In the genomic region with DNA sequence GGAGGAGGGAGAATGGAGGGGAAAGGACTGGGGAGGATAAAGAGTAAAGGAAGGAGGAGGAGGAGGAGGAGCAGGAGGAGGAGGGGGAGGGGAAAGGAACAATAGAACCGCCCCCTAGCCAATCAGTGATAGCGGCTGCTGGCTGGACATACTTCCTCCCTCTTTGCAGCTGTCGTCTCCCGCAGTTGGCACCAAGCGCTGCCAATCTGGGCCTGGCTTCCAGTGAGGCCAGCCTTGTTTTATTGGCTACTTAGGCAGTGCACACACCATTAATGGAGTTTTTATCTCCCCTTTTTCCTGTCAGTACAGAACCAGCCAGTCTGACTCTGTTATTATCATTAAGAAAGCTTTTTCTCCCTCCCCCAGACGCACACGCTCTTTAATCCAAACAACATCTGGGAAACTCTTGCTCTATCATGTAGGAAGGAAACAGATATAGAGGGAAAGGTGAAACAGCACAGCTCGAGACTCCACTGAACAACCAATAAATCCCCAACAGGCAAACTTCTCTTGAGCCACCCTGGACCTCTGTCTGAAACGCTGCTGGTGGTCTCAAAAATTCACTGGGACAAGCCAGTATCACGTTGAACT, we compare ENCODE assay signal across 7 mouse cellular contexts. TPM values are rescaled to one million over a fixed set of nuclear protein-coding genes. Genes with fewer than 3 reads are reported as not detected.
DNase-seq lines count a peak whose midpoint lies in the region; ATAC-seq and TF ChIP-seq lines count a peak whose summit lies in the region.

No protein-coding gene starts in this region.

- ATAC-seq in embryonic facial prominence, embryonic 13.5 days (ENCODE audit: insufficient number of reproducible peaks, insufficient read depth, low FRiP score, low TSS enrichment, low read depth): peak; percentile 64; the same call in 1 of the 2 replicates
- peak; percentile 41 for ATAC-seq in megakaryocyte, adult 5-6 weeks (ENCODE audit: poor library complexity, severe bottlenecking)

- peak; percentile 76 for TF ChIP-seq EP300 in heart, adult 2 months (IDR thresholded peaks at IDR 0.05; ENCODE audit: insufficient read depth, low read depth, low read length)

- peak overlapping the region; percentile 63 for H3K27ac ChIP-seq in embryonic facial prominence, embryonic 13.5 days
- H3K27ac ChIP-seq in heart, adult 2 months: peak overlapping the region; percentile 68

- peaks cover 71% of the 10 kb centered on the region for H3K4me1 ChIP-seq in embryonic facial prominence, embryonic 13.5 days
- H3K4me1 ChIP-seq in heart, adult 2 months (ENCODE audit: control insufficient read depth, insufficient read depth, low read length): peaks cover 48% of the 10 kb centered on the region

- no peak for TF ChIP-seq POLR2A in brain, embryonic 14.5 days (IDR thresholded peaks at IDR 0.05; ENCODE audit: borderline replicate concordance, extremely low read depth, insufficient read depth, insufficient read length, poor library complexity, severe bottlenecking)
- 0 out of 2 replicates have a peak, but pooled peaks have one; percentile 37 for TF ChIP-seq POLR2A in heart, adult 2 months (IDR thresholded peaks at IDR 0.05; ENCODE audit: insufficient read depth, low read depth, low read length)

- DNase-seq in brain, embryonic 14.5 days (ENCODE audit: low read depth): peak; percentile 97
- DNase-seq in heart, adult 2 months: peak; percentile 81 to 88
- DNase-seq in kidney, adult 11 months: peak; percentile 71
- DNase-seq in left cerebral cortex, postnatal 14 days (ENCODE audit: low spot score in 2 of 2): peak; percentile 72 to 73
- DNase-seq in right cerebral cortex, postnatal 14 days: peak; percentile 66

- no peak for TF ChIP-seq CTCF in brain, embryonic 14.5 days (IDR thresholded peaks at IDR 0.05; ENCODE audit: borderline replicate concordance, extremely low read depth, insufficient read depth, insufficient read length)
- TF ChIP-seq CTCF in heart, adult 2 months (IDR thresholded peaks at IDR 0.05): no peak

- H3K9me3 ChIP-seq in embryonic facial prominence, embryonic 13.5 days: no peaks in the 10 kb centered on the region

- peak overlapping the region; percentile 39 for H3K4me2 ChIP-seq in embryonic facial prominence, embryonic 13.5 days

- no peak overlapping the region for H3K4me3 ChIP-seq in embryonic facial prominence, embryonic 13.5 days
- H3K4me3 ChIP-seq in heart, adult 2 months: 0 out of 2 replicates have a peak overlapping the region, but pooled peaks have one; percentile 1

- H3K9ac ChIP-seq in embryonic facial prominence, embryonic 13.5 days: no peak overlapping the region
- no peak overlapping the region for H3K9ac ChIP-seq in heart, adult 2 months (ENCODE audit: low read depth, low read length)

- H3K36me3 ChIP-seq in embryonic facial prominence, embryonic 13.5 days: peaks cover 10% of the 10 kb centered on the region; the same call in 1 of the 2 replicates
- peaks cover 15% of the 10 kb centered on the region for H3K36me3 ChIP-seq in heart, adult 2 months (ENCODE audit: control insufficient read depth, insufficient read depth, low read length)

- H3K79me2 ChIP-seq in heart, adult 2 months (replicated peaks; ENCODE audit: control insufficient read depth, insufficient read depth, low read length): peaks cover 2% of the 10 kb centered on the region; the same call in 1 of the 2 replicates

- H3K27me3 ChIP-seq in embryonic facial prominence, embryonic 13.5 days: no peaks in the 10 kb centered on the region
- H3K27me3 ChIP-seq in heart, adult 2 months (ENCODE audit: control insufficient read depth, insufficient read depth, low read length): no peaks in the 10 kb centered on the region

- 14% methylated on average over 10 of the region's 10 CpGs for WGBS in embryonic facial prominence, embryonic 13.5 days
- WGBS in heart, adult 2 months: 14% methylated on average over 10 of the region's 10 CpGs

- intact Hi-C loops in heart, adult 2 months (cut with DNase I): loop anchor here (2.0 kb wide), 1 partner anchor 34 kb away; the partner anchor contains the start of genes Acvr1 and Upp2
- intact Hi-C loops in left cerebral cortex, postnatal 14 days (cut with DNase I): no loop called here

RNA-seq across cellular contexts. Expression of gene Acvr1, which starts 34.6 kb away (rescaled TPM):
- polyA plus RNA-seq in brain, embryonic 14.5 days (2012; rRNA removed): 14.4 and 19.9 TPM in 2 replicates
- 8.9 and 12.0 TPM in 2 replicates for polyA plus RNA-seq in embryonic facial prominence, embryonic 13.5 days (2015; fragmentation: Nextera tagmentation; extraction: Ambion mirVana)
- 10 to 100 TPM; 14.6 to 15.7 TPM for total RNA-seq in heart, adult 2 months (2021)
- 7.4 and 12.1 TPM in 2 replicates for polyA plus RNA-seq in heart, adult 2 months (2012; rRNA removed)
- 10 to 100 TPM; 32.7 to 33.8 TPM for total RNA-seq in left cerebral cortex, postnatal 14 days (2021)
- 9.6 and 13.2 TPM in 2 replicates for total RNA-seq in megakaryocyte, adult 5-6 weeks (2015)
- 3.0 and 3.1 TPM in 2 replicates for total RNA-seq in megakaryocyte, adult 5-6 weeks (2017)

RNA-seq across cellular contexts. Expression of gene Upp2, which starts 34.7 kb away (rescaled TPM):
- polyA plus RNA-seq in brain, embryonic 14.5 days (2012; rRNA removed): 13.5 and 15.5 TPM in 2 replicates
- polyA plus RNA-seq in embryonic facial prominence, embryonic 13.5 days (2015; fragmentation: Nextera tagmentation; extraction: Ambion mirVana): 11.4 and 14.1 TPM in 2 replicates
- 1 to 10 TPM; 2.2 to 3.3 TPM for total RNA-seq in heart, adult 2 months (2021)
- 3.0 and 5.1 TPM in 2 replicates for polyA plus RNA-seq in heart, adult 2 months (2012; rRNA removed)
- total RNA-seq in left cerebral cortex, postnatal 14 days (2021): 10 to 100 TPM; 16.7 to 19.4 TPM
- 1.0 and 1.2 TPM in 2 replicates for total RNA-seq in megakaryocyte, adult 5-6 weeks (2015)
- 0.70 TPM in 1 of 2 replicates, not detected in the other for total RNA-seq in megakaryocyte, adult 5-6 weeks (2017)

Comparison
In these comparisons a context has a peak if more than half of its experiments do, and no peak if none do; other contexts are left out.
1. RNA of gene Upp2, which starts 34.7 kb away (total RNA-seq): 16.7 to 19.4 TPM in left cerebral cortex, postnatal 14 days; 2.2 to 3.3 TPM in heart, adult 2 months and 0.70 to 1.2 TPM in megakaryocyte, adult 5-6 weeks; every median in the first group is over 4 times any median in the second.
2. Peak in every context shown above with its lines, with median percentiles within 50 percentile points of each other: DNase-seq.